Mouse (Mus musculus) thymus, postnatal 14 days (tissue): ENCODE data around the gene Camk1d.
"Not testable (repeated sequence)": the region's sequence is repeated elsewhere in the genome, so short reads cannot be mapped to it uniquely, and the experiment has no call there.

Experiments
- DNase-seq: peaks from one replicate; pipeline ENCODE4 v3.0.0; 2021

Camk1d gene

GRCm38 (mm10) chr2:5392470-5392869 lies 321.8 kb downstream of the Camk1d start:
- DNase-seq = no peak

GRCm38 (mm10) chr2:5388381-5388780 lies 325.9 kb downstream of the Camk1d start:
- DNase-seq = no peak

GRCm38 (mm10) chr2:5381712-5382710 lies 332.3 kb downstream of the Camk1d start:
- DNase-seq = no peak

- DNase-seq = no peak
Observed at GRCm38 (mm10) chr2:5380973-5381372, 333.3 kb downstream of the Camk1d start.

DNA sequence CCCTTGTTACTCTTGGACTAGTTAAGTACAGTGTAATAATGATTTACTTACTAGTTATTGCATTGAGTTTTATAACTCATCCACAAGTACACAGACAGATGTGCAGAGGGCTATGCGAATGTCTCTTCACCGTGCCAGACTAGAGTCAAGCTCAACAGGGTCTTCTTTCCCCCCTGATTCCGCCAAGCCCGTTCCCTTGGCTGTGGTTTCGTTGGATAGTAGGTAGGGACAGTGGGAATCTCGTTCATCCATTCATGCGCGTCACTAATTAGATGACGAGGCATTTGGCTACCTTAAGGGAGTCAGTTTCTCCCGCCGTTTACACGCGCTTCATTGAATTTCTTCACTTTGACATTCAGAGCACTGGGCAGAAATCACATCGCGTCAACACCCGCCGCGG lies 335.4 kb downstream of the Camk1d start:
- DNase-seq = not testable (repeated sequence)

- no peak for DNase-seq
Observed at GRCm38 (mm10) chr2:5378066-5378672, 336.1 kb downstream of the Camk1d start.

DNA sequence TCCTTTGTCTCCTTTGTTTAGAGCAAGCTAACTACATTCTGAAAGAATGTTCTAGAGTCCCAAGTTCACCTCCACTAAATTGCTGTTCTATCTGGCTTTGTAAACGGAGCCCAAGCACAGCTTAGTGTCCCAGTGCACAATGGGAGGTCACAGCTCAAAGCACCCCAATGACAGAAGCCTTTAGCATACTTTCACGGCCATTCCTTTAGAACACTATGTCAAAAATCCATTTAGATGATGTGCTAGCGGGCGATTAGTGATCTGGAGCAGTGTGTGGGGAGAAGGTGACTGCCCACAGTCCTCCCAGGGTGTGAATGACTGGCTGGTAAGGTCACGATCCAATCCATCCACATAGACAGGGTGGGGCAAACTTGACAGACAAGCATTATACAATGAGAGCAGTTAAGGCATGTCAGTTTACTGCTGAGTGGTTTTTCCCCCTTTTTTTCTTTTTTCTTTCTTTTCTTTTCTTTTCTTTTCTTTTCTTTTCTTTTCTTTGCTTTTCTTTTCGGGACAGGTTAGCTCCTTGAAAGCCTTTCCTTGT lies 341.4 kb downstream of the Camk1d start:
- no peak for DNase-seq

DNA sequence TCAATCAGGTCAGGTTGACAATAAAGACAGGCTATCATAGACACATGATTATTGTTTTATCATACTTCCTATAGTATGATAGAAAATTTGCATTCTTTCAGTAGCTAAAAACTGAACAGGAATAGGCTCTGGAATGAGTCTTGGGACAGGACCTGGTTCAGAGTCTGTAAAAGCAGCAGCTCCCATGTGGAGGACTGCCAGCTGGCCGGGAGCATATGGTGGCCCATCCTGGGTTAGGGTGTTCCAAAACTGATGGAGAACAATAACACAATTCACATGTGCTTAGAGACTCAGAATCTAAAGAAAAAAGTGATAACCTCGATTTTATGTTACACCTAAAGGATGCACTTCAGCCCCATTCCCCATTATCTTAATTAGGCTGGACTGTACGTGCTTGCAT lies 343.0 kb downstream of the Camk1d start:
- DNase-seq = no peak

- DNase-seq = no peak
Observed at GRCm38 (mm10) chr2:5370591-5370990, 343.7 kb downstream of the Camk1d start.

DNA sequence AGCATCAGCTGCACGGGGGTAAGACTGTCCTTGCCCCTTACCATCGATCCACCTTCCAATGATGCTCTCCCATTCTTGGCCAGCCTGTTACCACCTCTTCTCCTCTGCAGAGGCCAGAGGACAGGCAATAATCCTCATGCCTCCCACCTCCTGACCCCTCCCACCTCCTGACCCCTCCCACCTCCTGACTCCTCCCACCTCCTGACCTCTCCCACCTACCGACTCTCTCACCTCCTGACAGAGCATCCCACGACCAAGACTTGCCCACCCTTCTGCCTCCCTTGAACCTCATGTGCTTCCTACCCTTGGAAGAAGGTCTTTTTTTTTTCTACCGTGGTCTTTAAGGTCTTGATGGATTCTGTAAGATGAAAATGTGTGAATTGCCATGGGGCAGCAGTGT lies 350.5 kb downstream of the Camk1d start:
- DNase-seq = no peak

GRCm38 (mm10) chr2:5358049-5358448 lies 356.3 kb downstream of the Camk1d start:
- DNase-seq = no peak

DNA sequence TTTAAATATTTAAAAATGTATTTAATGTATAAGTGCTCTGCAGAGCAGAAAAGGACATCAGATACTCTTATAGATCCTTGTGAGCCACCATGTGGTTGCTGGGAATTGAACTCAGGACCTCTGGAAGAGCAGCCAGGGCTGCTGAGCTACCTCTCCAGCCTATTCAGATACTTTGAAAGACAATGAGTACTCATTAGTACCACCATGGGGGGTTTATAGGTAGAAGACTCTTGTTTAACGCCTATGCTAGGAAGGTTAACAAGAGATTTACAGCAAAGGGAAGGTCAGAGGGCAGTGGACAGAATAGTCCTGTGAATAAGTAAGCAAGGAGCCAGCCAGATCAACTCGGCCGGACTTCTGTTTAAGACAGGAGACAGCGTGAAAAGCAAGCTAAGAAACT lies 357.3 kb downstream of the Camk1d start:
- no peak for DNase-seq

- no peak for DNase-seq
Observed at GRCm38 (mm10) chr2:5352821-5353522, 361.3 kb downstream of the Camk1d start.

DNA sequence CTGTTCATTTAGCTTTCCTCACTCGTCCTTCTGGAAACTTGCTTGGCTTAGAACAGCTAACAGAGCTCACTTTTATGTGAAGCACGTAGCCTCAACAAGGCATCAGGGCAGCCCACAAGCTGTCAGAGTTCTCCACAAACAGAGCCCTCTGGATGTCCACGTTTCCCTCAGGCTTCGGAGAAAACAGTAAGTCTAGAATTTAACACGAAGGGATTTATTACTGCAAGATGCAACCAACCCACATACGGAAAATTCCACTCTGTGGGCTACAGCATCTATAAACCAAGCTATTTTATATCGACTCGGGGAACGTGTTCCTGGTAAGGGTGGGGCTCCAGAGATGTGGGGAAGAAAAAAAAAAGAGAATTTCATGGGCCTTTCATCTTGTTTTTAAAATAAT lies 369.0 kb downstream of the Camk1d start:
- no peak for DNase-seq

DNA sequence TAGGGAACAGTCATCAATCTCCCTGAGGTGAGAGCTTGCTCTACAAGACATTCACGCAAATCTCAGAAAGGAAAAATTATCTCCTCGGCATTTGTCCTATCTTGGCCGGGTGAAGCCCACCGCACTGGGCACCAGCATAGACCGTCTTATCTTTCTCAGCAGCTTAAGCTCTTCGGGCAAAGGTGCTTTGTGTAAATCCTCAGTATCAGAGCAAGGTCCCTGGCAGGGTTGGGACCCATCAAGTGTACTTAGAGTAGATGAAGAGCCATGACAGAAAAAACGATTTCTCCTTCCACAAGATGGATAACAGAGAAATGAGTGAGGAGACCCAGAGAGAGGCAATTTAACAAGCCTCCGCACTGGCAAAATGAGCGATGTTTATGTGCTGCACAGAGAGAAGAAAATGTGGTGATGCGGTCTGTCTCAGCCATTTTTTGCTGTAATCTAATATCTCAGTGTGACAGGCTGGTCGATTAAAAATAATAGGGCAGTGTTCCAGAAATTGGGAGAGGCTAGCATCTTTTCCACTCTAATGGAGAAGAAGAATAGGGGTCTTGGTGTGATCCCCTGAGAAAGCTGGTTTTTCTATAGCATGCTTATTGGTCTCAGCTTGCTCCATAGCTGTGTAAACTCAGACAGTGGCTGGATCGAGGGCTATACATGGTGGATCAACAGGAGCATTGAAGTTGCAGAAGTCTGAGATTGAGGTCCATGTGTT lies 386.6 kb downstream of the Camk1d start:
- no peak for DNase-seq

DNA sequence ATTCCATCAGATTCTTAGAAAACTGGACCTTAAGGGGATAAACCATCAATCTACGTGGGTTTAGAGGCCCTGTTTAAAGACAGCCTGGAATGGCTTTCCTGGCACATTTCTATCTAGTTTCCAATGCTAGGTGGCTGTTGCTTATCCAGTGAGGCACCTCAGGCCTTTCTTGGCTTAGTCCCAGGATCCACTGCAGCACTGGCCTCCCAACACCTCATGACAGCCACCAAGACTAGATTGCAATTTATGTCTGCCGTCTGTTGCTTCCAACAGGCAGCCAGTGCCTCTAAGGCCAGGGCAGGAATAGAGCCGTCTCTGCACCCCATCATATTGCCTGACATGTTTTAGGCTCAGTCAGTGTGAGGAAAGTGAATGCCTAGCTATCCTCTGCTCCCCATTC lies 389.5 kb downstream of the Camk1d start:
- DNase-seq = no peak

DNA sequence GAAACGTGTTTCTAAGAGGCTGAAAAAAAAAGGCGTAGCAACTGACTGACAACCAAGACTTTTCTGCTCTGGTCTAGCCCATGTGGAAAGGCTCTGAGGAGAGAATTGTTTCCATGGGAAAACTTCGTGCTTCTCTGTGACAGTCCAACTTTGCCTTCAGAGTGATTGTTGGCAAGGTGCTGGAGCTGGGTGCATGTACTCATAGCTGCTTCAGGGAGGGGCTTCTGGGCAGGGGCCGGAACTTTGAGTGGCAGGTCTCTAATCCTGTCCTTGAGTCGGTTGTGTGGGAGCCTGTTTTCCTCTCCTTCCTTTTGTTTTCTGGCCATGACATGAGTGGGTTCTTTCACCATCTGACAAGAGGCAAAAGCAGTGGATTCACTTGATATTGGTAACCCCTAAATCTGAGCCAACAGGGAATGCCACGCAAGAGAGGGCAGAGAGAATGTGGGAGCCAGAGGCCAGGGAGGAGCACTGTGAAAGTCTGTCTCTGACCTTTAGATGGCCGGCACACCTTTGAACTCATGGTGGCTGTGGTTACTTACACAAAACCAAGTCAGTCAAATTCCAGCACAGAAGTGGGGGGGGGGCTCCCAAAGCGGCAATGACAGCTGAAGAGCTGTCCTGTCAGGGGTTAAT lies 392.5 kb downstream of the Camk1d start:
- DNase-seq = no peak

DNA sequence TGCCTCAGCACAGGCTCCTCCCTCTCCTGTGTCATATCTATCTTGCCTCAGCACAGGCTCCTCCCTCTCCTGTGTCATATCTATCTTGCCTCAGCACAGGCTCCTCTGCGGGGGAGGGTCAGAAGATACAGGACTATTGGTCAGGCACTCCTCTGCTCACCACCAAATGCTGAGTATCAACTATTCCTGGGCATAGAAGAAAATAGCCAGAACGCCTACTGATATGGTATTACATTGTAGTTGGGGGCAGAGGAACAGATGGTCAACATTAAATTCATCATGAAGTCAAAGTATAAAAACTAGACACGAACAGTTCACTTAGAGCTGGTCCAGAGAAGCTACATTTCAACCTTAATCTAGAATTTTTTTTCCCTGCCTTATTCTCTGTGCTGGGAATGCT lies 395.2 kb downstream of the Camk1d start:
- DNase-seq = no peak

DNA sequence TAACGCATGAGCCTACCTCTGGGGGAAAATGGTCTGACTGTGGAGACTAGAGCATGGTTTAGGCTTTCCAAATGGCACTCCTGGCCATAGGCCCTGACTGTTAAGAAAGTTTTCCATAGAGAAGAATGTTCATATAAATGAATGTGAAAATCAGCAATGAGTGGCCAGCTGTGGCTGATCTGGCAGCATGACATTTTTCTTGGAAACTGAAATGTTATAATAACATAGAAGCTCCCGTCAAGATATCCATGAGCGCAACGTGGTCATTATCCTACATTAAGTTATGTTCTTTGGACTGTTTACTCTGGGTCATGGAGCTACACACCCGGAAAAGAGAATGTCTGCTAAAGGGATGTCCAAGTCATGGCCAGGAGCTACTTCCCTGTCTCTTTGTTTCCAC lies 397.6 kb downstream of the Camk1d start:
- no peak for DNase-seq

DNA sequence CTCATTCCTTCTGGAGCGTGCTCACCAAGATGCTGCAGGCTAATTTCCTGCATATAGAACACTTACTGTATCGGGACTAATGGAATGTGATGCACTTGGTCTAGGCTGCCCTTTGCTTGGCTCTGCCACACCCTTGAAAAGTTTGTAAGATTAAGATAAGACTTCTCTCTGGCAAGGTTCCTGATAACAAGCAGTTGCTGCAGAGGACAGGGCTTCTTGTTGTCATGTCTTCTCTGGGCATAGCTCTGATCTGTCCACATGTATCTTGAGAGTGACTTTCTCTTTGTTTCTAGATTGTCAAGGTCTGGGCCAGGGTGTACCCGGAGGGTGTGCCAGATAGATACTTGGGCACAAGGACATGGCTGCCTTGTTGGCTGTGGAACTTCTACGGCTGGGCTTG lies 398.1 kb downstream of the Camk1d start:
- DNase-seq = no peak

- no peak for DNase-seq
Observed at GRCm38 (mm10) chr2:5315291-5315828, 399.0 kb downstream of the Camk1d start.
